In the genomic region with DNA sequence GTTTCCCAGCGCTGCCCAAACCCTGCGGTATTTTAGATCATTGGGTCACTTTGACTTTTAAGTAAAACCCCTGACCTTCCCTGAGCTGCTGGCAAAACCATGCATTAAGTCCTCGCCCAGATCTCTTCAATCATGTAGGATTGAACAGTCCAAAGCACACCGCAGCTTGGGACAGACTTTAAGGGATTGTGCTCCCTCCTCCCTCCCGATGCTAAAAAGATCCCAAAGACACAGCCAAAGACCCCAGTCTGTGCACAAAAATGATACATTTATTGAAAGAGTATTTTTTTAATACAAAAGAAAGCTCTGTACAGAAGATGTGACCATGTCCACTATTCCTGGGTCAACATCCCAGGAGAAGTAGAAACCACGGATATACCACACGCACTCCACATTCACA, we compare ENCODE assay signal across 8 mouse cellular contexts. TPM values are rescaled to one million over a fixed set of nuclear protein-coding genes. Genes with fewer than 3 reads are reported as not detected.
DNase-seq lines count a peak whose midpoint lies in the region; ATAC-seq and TF ChIP-seq lines count a peak whose summit lies in the region.

No protein-coding gene starts in this region.

- no peaks in the 10 kb centered on the region for H3K27me3 ChIP-seq in heart, postnatal 0 days (ENCODE audit: control insufficient read depth, insufficient read depth, low read length)
- peaks cover 5% of the 10 kb centered on the region; the same call in 1 of the 2 replicates for H3K27me3 ChIP-seq in hindbrain, embryonic 11.5 days (ENCODE audit: control insufficient read depth, insufficient read depth, low read length)
- peaks cover 44% of the 10 kb centered on the region for H3K27me3 ChIP-seq in midbrain, embryonic 10.5 days (ENCODE audit: low read depth, poor library complexity, severe bottlenecking)

- no peak for TF ChIP-seq CTCF in heart, postnatal 0 days (IDR thresholded peaks at IDR 0.05; ENCODE audit: low read depth)
- TF ChIP-seq CTCF in bone marrow macrophage, adult 2 months (IDR thresholded peaks at IDR 0.05; ENCODE audit: low read depth, low read length): no peak

- DNase-seq in heart, postnatal 0 days (ENCODE audit: low spot score): no peak
- no peak for DNase-seq in heart, postnatal 10 days
- no peak for DNase-seq in hindbrain, embryonic 11.5 days (ENCODE audit: low spot score)
- DNase-seq in midbrain, embryonic 10.5 days (ENCODE audit: low spot score): no peak
- DNase-seq in adrenal gland, adult 18-20 months (ENCODE audit: low spot score in 2 of 2): no peak
- DNase-seq in cerebellum, adult 9-11 months: no peak

- peak overlapping the region; percentile 65 for H3K4me3 ChIP-seq in heart, postnatal 0 days (ENCODE audit: low read depth, low read length)
- peak overlapping the region; percentile 63 for H3K4me3 ChIP-seq in bone marrow macrophage, adult 2 months (ENCODE audit: insufficient read depth, low read length)
- peak overlapping the region; percentile 62 for H3K4me3 ChIP-seq in hindbrain, embryonic 11.5 days (ENCODE audit: low read depth, low read length)
- peak overlapping the region; percentile 77 for H3K4me3 ChIP-seq in midbrain, embryonic 10.5 days

- peaks cover 17% of the 10 kb centered on the region for H3K4me1 ChIP-seq in heart, postnatal 0 days (ENCODE audit: control insufficient read depth, insufficient read depth)
- H3K4me1 ChIP-seq in bone marrow macrophage, adult 2 months (ENCODE audit: control insufficient read depth, insufficient read depth, low read length): 0 out of 2 replicates have a peak, but pooled peaks cover 2% of the 10 kb centered on the region
- H3K4me1 ChIP-seq in hindbrain, embryonic 11.5 days (replicated peaks; ENCODE audit: control insufficient read depth, insufficient read depth, low read length): peaks cover 5% of the 10 kb centered on the region; the same call in 1 of the 2 replicates
- peaks cover 35% of the 10 kb centered on the region for H3K4me1 ChIP-seq in midbrain, embryonic 10.5 days

- no peaks in the 10 kb centered on the region for H3K9me3 ChIP-seq in heart, postnatal 0 days (replicated peaks; ENCODE audit: control insufficient read depth, low read length)
- H3K9me3 ChIP-seq in hindbrain, embryonic 11.5 days (ENCODE audit: control insufficient read depth, low read length): no peaks in the 10 kb centered on the region
- H3K9me3 ChIP-seq in midbrain, embryonic 10.5 days (replicated peaks): no peaks in the 10 kb centered on the region

- peaks cover 38% of the 10 kb centered on the region for H3K36me3 ChIP-seq in heart, postnatal 0 days (replicated peaks; ENCODE audit: control insufficient read depth, insufficient read depth, low read length)
- peaks cover 14% of the 10 kb centered on the region; the same call in 1 of the 2 replicates for H3K36me3 ChIP-seq in hindbrain, embryonic 11.5 days (ENCODE audit: control insufficient read depth, insufficient read depth, low read length)
- peaks cover 39% of the 10 kb centered on the region for H3K36me3 ChIP-seq in midbrain, embryonic 10.5 days

- peak overlapping the region; percentile 66; the same call in 1 of the 2 replicates for H3K9ac ChIP-seq in heart, postnatal 0 days (replicated peaks; ENCODE audit: low read depth, low read length)
- H3K9ac ChIP-seq in hindbrain, embryonic 11.5 days (ENCODE audit: low read depth, low read length): peak overlapping the region; percentile 82

- peak overlapping the region; percentile 61 for H3K27ac ChIP-seq in heart, postnatal 0 days (ENCODE audit: low read depth)
- H3K27ac ChIP-seq in bone marrow macrophage, adult 2 months (ENCODE audit: insufficient read depth, low read depth, low read length): no peak overlapping the region
- H3K27ac ChIP-seq in hindbrain, embryonic 11.5 days (ENCODE audit: low read depth, low read length): no peak overlapping the region
- peak overlapping the region; percentile 78; the same call in 1 of the 2 replicates for H3K27ac ChIP-seq in midbrain, embryonic 10.5 days (replicated peaks)

- TF ChIP-seq POLR2A in bone marrow macrophage, adult 2 months (IDR thresholded peaks at IDR 0.05; ENCODE audit: borderline replicate concordance, low read depth, low read length): no peak

- no peak for ATAC-seq in heart, postnatal 0 days (ENCODE audit: insufficient read depth, low read depth)
- no peak for ATAC-seq in hindbrain, embryonic 11.5 days (ENCODE audit: low FRiP score)
- no peak for ATAC-seq in megakaryocyte-erythroid progenitor cell, adult 5-6 weeks (replicated peaks; ENCODE audit: low FRiP score, low TSS enrichment, poor library complexity, severe bottlenecking)

- intact Hi-C loops in heart, postnatal 10 days (cut with DNase I): no loop called here

- 16% methylated on average over 7 of the region's 7 CpGs for WGBS in heart, postnatal 0 days
- WGBS in hindbrain, embryonic 11.5 days: 10% methylated on average over 7 of the region's 7 CpGs
- WGBS in midbrain, embryonic 10.5 days: 6% methylated on average over 7 of the region's 7 CpGs

- no peak for TF ChIP-seq EP300 in heart, postnatal 0 days (IDR thresholded peaks at IDR 0.05; ENCODE audit: low read depth)

- peak overlapping the region; percentile 78 for H3K4me2 ChIP-seq in heart, postnatal 0 days (ENCODE audit: low read depth, low read length)
- peak overlapping the region; percentile 89 for H3K4me2 ChIP-seq in hindbrain, embryonic 11.5 days (replicated peaks; ENCODE audit: low read depth, low read length)

RNA-seq across cellular contexts. Expression of a gene that starts 0.4 kb away (rescaled TPM):
- total RNA-seq in heart, postnatal 0 days (2014; rRNA removed; ENCODE audit: low replicate concordance): 12.7 and 20.3 TPM in 2 replicates
- polyA plus RNA-seq in heart, postnatal 0 days (2015; fragmentation: Nextera tagmentation; extraction: Ambion mirVana): 4.9 and 6.1 TPM in 2 replicates
- total RNA-seq in heart, postnatal 10 days (2021): 10 to 100 TPM; 13.8 to 18.8 TPM
- polyA plus RNA-seq in bone marrow macrophage, adult 2 months (2012; ENCODE audit: insufficient read depth, insufficient read length, missing spikeins): 27.7 and 46.3 TPM in 2 replicates
- 4.7 and 4.8 TPM in 2 replicates for polyA plus RNA-seq in hindbrain, embryonic 11.5 days (2014; fragmentation: Nextera tagmentation; extraction: Ambion mirVana)
- 4.4 and 6.3 TPM in 2 replicates for polyA plus RNA-seq in midbrain, embryonic 10.5 days (2016; fragmentation: Nextera tagmentation; extraction: Ambion mirVana)
- total RNA-seq in adrenal gland, adult 18-20 months (2021): 10 to 100 TPM; 24.8 to 30.1 TPM
- total RNA-seq in megakaryocyte-erythroid progenitor cell, adult 5-6 weeks (2014; fragmentation: Nextera tagmentation): 14.1 and 19.6 TPM in 2 replicates
- total RNA-seq in megakaryocyte-erythroid progenitor cell, adult 5-6 weeks (2017): 2.5 and 4.8 TPM in 2 replicates

RNA-seq across cellular contexts. Expression of a gene that starts 9.4 kb away (rescaled TPM):
- 192 and 271 TPM in 2 replicates for total RNA-seq in heart, postnatal 0 days (2014; rRNA removed; ENCODE audit: low replicate concordance)
- 6.4 and 8.8 TPM in 2 replicates for polyA plus RNA-seq in heart, postnatal 0 days (2015; fragmentation: Nextera tagmentation; extraction: Ambion mirVana)
- total RNA-seq in heart, postnatal 10 days (2021): 100 to 1,000 TPM; 129 to 134 TPM
- 28.9 and 44.2 TPM in 2 replicates for polyA plus RNA-seq in bone marrow macrophage, adult 2 months (2012; ENCODE audit: insufficient read depth, insufficient read length, missing spikeins)
- polyA plus RNA-seq in hindbrain, embryonic 11.5 days (2014; fragmentation: Nextera tagmentation; extraction: Ambion mirVana): 5.1 and 8.2 TPM in 2 replicates
- polyA plus RNA-seq in midbrain, embryonic 10.5 days (2016; fragmentation: Nextera tagmentation; extraction: Ambion mirVana): 5.0 and 6.5 TPM in 2 replicates
- 10 to 100 TPM; 40.8 to 66.6 TPM for total RNA-seq in adrenal gland, adult 18-20 months (2021)
- total RNA-seq in megakaryocyte-erythroid progenitor cell, adult 5-6 weeks (2014; fragmentation: Nextera tagmentation): 26.2 and 44.3 TPM in 2 replicates
- total RNA-seq in megakaryocyte-erythroid progenitor cell, adult 5-6 weeks (2017): 19.3 and 20.5 TPM in 2 replicates

RNA-seq across cellular contexts. Expression of a gene that starts 50.1 kb away (rescaled TPM):
- total RNA-seq in heart, postnatal 0 days (2014; rRNA removed; ENCODE audit: low replicate concordance): 7.0 and 16.0 TPM in 2 replicates
- 9.1 and 10.0 TPM in 2 replicates for polyA plus RNA-seq in heart, postnatal 0 days (2015; fragmentation: Nextera tagmentation; extraction: Ambion mirVana)
- total RNA-seq in heart, postnatal 10 days (2021): 1 to 10 TPM; 3.7 to 4.0 TPM
- polyA plus RNA-seq in bone marrow macrophage, adult 2 months (2012; ENCODE audit: insufficient read depth, insufficient read length, missing spikeins): 5.7 and 9.0 TPM in 2 replicates
- polyA plus RNA-seq in hindbrain, embryonic 11.5 days (2014; fragmentation: Nextera tagmentation; extraction: Ambion mirVana): 59.7 and 64.7 TPM in 2 replicates
- polyA plus RNA-seq in midbrain, embryonic 10.5 days (2016; fragmentation: Nextera tagmentation; extraction: Ambion mirVana): 85.2 and 98.4 TPM in 2 replicates
- 1 to 10 TPM; 3.2 to 6.0 TPM for total RNA-seq in adrenal gland, adult 18-20 months (2021)
- 49.4 and 60.5 TPM in 2 replicates for total RNA-seq in megakaryocyte-erythroid progenitor cell, adult 5-6 weeks (2014; fragmentation: Nextera tagmentation)
- 15.6 and 27.7 TPM in 2 replicates for total RNA-seq in megakaryocyte-erythroid progenitor cell, adult 5-6 weeks (2017)

RNA-seq across cellular contexts. Expression of a gene that starts 59.1 kb away (rescaled TPM):
- total RNA-seq in heart, postnatal 0 days (2014; rRNA removed; ENCODE audit: low replicate concordance): 0.31 and 0.80 TPM in 2 replicates
- polyA plus RNA-seq in heart, postnatal 0 days (2015; fragmentation: Nextera tagmentation; extraction: Ambion mirVana): 0.04 TPM in 2 replicates
- total RNA-seq in heart, postnatal 10 days (2021): under 1 TPM; 0.40 to 0.48 TPM
- not detected in 2 replicates for polyA plus RNA-seq in bone marrow macrophage, adult 2 months (2012; ENCODE audit: insufficient read depth, insufficient read length, missing spikeins)
- 2.3 and 2.4 TPM in 2 replicates for polyA plus RNA-seq in hindbrain, embryonic 11.5 days (2014; fragmentation: Nextera tagmentation; extraction: Ambion mirVana)
- polyA plus RNA-seq in midbrain, embryonic 10.5 days (2016; fragmentation: Nextera tagmentation; extraction: Ambion mirVana): 0.81 and 1.8 TPM in 2 replicates
- total RNA-seq in adrenal gland, adult 18-20 months (2021): 1 to 10 TPM in 1 of 2 experiments, under 1 TPM in 1; 0.96 to 1.0 TPM
- 0.10 TPM in 1 of 2 replicates, not detected in the other for total RNA-seq in megakaryocyte-erythroid progenitor cell, adult 5-6 weeks (2014; fragmentation: Nextera tagmentation)
- total RNA-seq in megakaryocyte-erythroid progenitor cell, adult 5-6 weeks (2017): 0.14 TPM in 1 of 2 replicates, not detected in the other

Comparison
In these comparisons a context has a peak if more than half of its experiments do, and no peak if none do; other contexts are left out.
1. H3K27ac ChIP-seq: peak in heart, postnatal 0 days (single experiment) and midbrain, embryonic 10.5 days (single experiment); none in bone marrow macrophage, adult 2 months (single experiment) and hindbrain, embryonic 11.5 days (single experiment).
2. Peak in every context shown above with its lines, with median percentiles within 50 percentile points of each other: H3K4me3 ChIP-seq.